Mouse (Mus musculus) liver, embryonic 11.5 days (tissue): ENCODE measurements around the gene Otud7b. TPM values are rescaled to one million over a fixed set of nuclear protein-coding genes. Genes with fewer than 3 reads are reported as not detected.

ENCODE experiments used
- ATAC-seq: fragments of 200-750 bp; cut with Nextera tagmentation; replicated peaks from 2 replicates; pipeline ENCODE4 v1.8.0; 2017; ENCODE audit warnings: moderate number of reproducible peaks, mild to moderate bottlenecking, moderate TSS enrichment, moderate library complexity; ENCODE audit not compliant: low FRiP score
- DNase-seq: peaks from one replicate; pipeline ENCODE4 v3.0.0-alpha.2; 2017; ENCODE audit warnings: low spot score
- H3K27ac ChIP-seq: fragments of 300-500 bp; sonication (generic); 2 replicates; pipeline ENCODE4 v1.5.1; 2014; ENCODE audit warnings: mild to moderate bottlenecking, low read depth, low read length, control low read depth
- H3K27me3 ChIP-seq: fragments of 300-500 bp; sonication (generic); replicated peaks from 2 replicates; pipeline ENCODE4 v1.6.1; 2014; ENCODE audit warnings: low read length, mixed read lengths; ENCODE audit not compliant: control insufficient read depth, insufficient read depth
- H3K36me3 ChIP-seq: fragments of 300-500 bp; sonication (generic); 2 replicates; pipeline ENCODE4 v1.6.1; 2014; ENCODE audit warnings: mild to moderate bottlenecking, low read length, moderate library complexity, mixed read lengths; ENCODE audit not compliant: control insufficient read depth, insufficient read depth
- H3K4me1 ChIP-seq: fragments of 300-500 bp; sonication (generic); replicated peaks from 2 replicates; pipeline ENCODE4 v1.6.1; 2014; ENCODE audit warnings: low read length, mixed read lengths; ENCODE audit not compliant: control insufficient read depth, insufficient read depth
- H3K4me2 ChIP-seq: fragments of 300-500 bp; sonication (generic); 2 replicates; pipeline ENCODE4 v1.6.1; 2014; ENCODE audit warnings: mild to moderate bottlenecking, control low read depth, moderate library complexity
- H3K4me3 ChIP-seq: fragments of 300-500 bp; sonication (generic); 2 replicates; pipeline ENCODE4 v1.5.1; 2014; ENCODE audit warnings: low read depth, low read length, control low read depth
- H3K9ac ChIP-seq: fragments of 300-500 bp; sonication (generic); 2 replicates; pipeline ENCODE4 v1.6.1; 2014; ENCODE audit warnings: low read depth, low read length, control low read depth
- H3K9me3 ChIP-seq: fragments of 300-500 bp; sonication (generic); 2 replicates; pipeline ENCODE4 v1.6.1; 2016; ENCODE audit warnings: low read length, inconsistent platforms, mixed read lengths; ENCODE audit not compliant: control insufficient read depth
- WGBS: fragments of 180-500 bp; shearing (Covaris S2); extraction: QIAGEN DNeasy Blood & Tissue Kit; methylation state at CpG from one replicate; pipeline ENCODE4 v1.1.7; 2014; 5-methylcytosine and 5-hydroxymethylcytosine counted together
- polyA plus RNA-seq: library from polyadenylated mRNA; unstranded; fragments of >200 nt; fragmentation: Nextera tagmentation; extraction: Ambion mirVana; gene quantifications from 2 replicates; pipeline ENCODE4 v1.2.1, GENCODE M21; 2014

Otud7b gene
- 7.1 and 7.9 TPM in 2 replicates for polyA plus RNA-seq

DNA sequence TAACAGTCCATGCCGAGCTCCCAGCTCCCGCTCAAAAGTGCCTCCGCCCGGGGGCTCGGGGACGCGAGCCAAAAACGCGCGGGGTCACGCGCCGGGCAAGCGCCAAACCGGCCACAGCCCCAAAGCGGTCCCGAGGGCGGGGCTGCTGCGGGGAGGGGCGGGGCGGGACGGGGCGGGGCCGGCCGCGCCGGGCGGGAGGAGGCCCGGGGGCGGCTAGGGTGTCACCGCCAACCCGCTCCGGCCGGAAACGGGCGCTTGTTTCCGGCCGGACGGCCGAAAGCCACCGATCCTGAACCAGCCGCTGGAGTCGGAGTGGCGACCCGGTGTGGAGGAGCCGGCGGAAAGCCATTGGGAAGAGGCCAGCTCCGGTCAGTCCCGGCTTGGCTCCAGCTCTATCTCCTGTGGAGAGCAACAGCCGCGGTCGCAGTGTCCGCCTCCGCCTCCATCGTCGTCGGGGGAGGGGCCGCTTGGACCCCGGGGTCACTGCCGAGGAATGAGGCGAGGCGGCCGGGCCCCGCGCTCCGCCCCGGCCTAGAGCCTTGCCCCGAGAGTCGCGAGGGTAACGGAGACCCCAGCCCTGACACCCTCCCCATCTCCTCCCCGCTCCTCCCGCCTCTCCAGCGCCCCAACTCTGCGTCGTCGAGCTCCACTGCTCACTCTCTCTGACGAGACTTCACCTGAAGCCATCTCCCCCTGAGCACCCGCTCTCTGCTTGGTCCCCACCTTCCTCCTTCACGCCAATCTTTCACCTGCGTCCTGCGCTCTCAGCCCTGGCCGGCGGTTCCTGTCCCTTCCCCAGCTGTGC lies at the start of gene Otud7b:
Gene Otud7b, plus strand, starts transcription at position 267 of the 805 bp plus-strand sequence.
- WGBS, result under 1% methylated on average over 72 of the region's 84 CpGs
- Histone ChIP-seq H3K27me3 (no peaks in the 10 kb centered on the region), H3K36me3 (peaks cover 4% of the 10 kb centered on the region; the same call in 1 of the 2 replicates), H3K9ac (peak within 1 kb of the TSS; percentile 95), H3K27ac (peak within 1 kb of the TSS; percentile 89), H3K4me2 (peak within 1 kb of the TSS; percentile 95), H3K4me1 (peaks cover 13% of the 10 kb centered on the region), H3K9me3 (no peaks in the 10 kb centered on the region), H3K4me3 (peak within 1 kb of the TSS; percentile 90)
- DNase-seq, result peak; percentile 86
- peak; percentile 91 for ATAC-seq

DNA sequence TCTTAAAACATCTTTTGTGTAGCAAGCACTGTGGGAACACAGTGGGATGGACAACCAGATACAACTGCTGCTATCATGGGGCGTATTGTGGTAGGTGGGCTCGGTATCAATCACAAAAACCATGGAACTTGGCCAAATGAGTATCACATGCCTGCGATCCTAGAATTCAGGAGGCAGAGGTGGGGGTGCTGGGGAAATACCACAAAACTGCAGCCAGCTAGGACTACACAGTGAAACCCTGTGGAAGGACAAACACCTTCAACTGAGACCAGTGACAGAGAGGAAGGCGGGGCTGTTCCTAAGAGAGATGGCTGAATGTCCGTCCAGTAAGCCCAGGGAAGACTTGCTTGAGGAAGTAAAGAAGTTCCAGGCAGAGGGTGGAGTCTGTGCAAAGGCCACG lies 49.0 kb upstream of the Otud7b start:
- 83% methylated on average over 6 of the region's 6 CpGs for WGBS
- H3K4me3 ChIP-seq, result no peak overlapping the region
- H3K9ac ChIP-seq, result no peak overlapping the region
- no peaks in the 10 kb centered on the region for H3K36me3 ChIP-seq
- no peaks in the 10 kb centered on the region for H3K9me3 ChIP-seq
- H3K27me3 ChIP-seq, result no peaks in the 10 kb centered on the region
- no peaks in the 10 kb centered on the region; the same call in 1 of the 2 replicates for H3K4me1 ChIP-seq
- H3K4me2 ChIP-seq, result no peak overlapping the region
- no peak overlapping the region for H3K27ac ChIP-seq
- ATAC-seq (no peak), DNase-seq (peak; percentile 26)

DNA sequence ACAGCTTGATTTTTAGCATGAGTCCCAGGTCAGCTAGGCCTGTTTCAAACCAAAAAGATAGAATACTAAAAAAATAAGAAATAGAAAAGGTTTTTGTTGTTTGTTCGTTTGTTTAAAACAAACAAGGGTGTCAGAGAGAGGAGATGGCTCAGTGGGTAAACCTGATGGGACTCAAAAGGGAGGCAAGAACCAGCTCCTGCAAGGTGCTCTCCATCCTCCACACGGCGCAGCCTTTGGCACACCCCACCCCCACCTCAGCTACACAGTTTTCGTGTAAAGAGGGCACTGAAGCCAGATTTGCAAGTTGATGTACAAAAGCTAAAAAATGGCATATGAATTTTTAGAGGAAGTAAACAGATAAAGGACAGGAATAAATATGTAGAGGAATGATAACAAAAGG lies 48.3 kb upstream of the Otud7b start:
- no peaks in the 10 kb centered on the region for H3K36me3 ChIP-seq
- ATAC-seq (no peak), DNase-seq (no peak)
- no peak overlapping the region for H3K4me3 ChIP-seq
- H3K4me2 ChIP-seq, result peak overlapping the region; percentile 81; the same call in 1 of the 2 replicates
- no peaks in the 10 kb centered on the region for H3K9me3 ChIP-seq
- H3K27me3 ChIP-seq, result no peaks in the 10 kb centered on the region
- WGBS, result 87% methylated on average over 4 of the region's 4 CpGs
- H3K4me1 ChIP-seq, result no peaks in the 10 kb centered on the region; the same call in 1 of the 2 replicates
- H3K9ac ChIP-seq, result no peak overlapping the region
- H3K27ac ChIP-seq, result no peak overlapping the region

DNA sequence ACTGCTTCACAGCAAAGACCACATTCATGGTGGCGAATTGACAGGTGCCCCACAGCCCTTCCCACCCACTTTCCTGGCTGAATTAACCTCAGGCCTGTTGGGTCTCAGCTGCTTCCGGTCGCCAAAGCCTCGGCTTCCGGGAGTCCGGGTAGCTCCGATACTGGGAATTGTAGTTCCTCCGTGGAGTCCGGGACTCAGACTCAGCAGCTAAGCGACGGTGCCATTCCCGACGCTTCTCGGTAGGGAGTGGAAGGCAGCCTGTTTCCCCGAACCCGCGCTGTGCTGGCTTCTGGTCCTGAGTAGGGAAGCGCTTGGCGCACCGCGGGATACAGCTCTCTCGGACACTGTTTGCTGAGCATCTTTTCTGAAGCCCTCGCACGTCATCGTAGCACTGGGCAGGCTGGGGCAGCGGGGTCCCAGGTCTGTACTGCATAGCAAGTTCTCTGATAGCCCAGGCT lies 46.6 kb upstream of the Otud7b start:
- Histone ChIP-seq H3K27ac (peak overlapping the region; percentile 89), H3K27me3 (no peaks in the 10 kb centered on the region), H3K36me3 (no peaks in the 10 kb centered on the region), H3K4me2 (peak overlapping the region; percentile 81), H3K4me3 (peak overlapping the region; percentile 67), H3K9me3 (no peaks in the 10 kb centered on the region), H3K9ac (peak overlapping the region; percentile 84), H3K4me1 (no peaks in the 10 kb centered on the region; the same call in 1 of the 2 replicates)
- ATAC-seq (peak; percentile 90), DNase-seq (peak; percentile 86)
- WGBS, result under 1% methylated on average over 26 of the region's 26 CpGs

DNA sequence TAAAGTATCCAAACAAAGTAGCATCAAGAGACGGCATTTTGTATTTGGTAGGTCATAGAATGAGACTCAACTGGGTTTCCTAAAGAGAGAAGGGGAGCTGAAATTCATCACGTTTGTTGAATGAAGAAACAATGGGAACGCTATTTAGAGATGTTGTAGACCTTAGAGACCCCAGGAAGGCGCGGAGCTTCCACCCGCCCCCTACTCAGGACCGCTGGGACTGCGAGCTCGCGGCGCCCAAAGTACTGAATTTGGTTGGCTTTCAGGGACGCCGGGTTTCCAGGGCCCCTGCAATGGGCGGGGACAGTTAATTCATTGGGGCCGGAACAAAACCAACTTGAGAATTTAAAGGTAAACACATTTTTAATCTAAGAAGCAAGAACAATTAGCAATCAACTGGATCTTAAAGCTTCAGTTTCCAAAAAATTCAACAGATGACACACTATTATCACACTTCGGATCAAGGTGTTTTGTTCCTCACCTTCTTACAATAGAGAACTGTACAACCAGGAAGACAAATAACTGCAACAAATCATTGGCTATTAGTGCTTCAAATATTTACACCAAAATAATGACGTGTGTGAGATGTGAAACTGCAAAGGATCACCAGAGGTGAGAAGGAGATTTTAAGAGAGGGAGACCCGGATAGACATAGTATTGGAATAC lies 46.0 kb upstream of the Otud7b start, which contains the start of gene Vps45:
Gene Vps45, minus strand, starts transcription at position 236 of the 666 bp plus-strand sequence.
- no peaks in the 10 kb centered on the region for H3K36me3 ChIP-seq
- 2% methylated on average over 18 of the region's 18 CpGs for WGBS

DNA sequence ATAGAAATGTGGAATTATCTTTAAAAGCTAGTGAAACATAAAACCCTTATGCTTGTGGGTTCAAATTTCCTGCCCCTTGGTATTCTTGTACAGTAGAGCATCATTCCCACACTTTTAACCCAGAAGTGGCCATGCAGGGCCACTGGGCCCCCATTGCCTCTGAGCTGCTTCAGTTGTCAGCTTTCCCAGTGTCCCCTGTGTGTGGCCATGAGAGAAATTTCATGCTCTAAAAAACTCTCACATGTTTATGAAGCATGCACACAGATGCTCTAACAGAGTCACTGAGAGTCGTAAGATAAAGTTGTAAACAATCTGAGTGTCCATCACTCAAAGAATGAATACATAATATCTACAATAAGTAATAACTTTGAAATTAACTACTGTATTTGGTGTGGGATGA lies 44.2 kb upstream of the Otud7b start:
- H3K9ac ChIP-seq, result no peak overlapping the region
- 78% methylated on average over 1 of the region's 1 CpGs for WGBS
- no peak for DNase-seq
- no peaks in the 10 kb centered on the region for H3K27me3 ChIP-seq
- no peaks in the 10 kb centered on the region; the same call in 1 of the 2 replicates for H3K4me1 ChIP-seq
- H3K4me3 ChIP-seq, result no peak overlapping the region
- no peaks in the 10 kb centered on the region for H3K9me3 ChIP-seq
- ATAC-seq, result no peak
- H3K27ac ChIP-seq, result no peak overlapping the region
- no peaks in the 10 kb centered on the region for H3K36me3 ChIP-seq
- no peak overlapping the region for H3K4me2 ChIP-seq

More for the DNA sequence above, 46.0 kb upstream of the Otud7b start, which contains the start of gene Vps45:
- Histone ChIP-seq H3K27ac (peak within 1 kb of the TSS; percentile 89), H3K4me2 (peak within 1 kb of the TSS; percentile 81), H3K4me3 (peak within 1 kb of the TSS; percentile 67), H3K4me1 (no peaks in the 10 kb centered on the region; the same call in 1 of the 2 replicates), H3K9me3 (no peaks in the 10 kb centered on the region), H3K27me3 (no peaks in the 10 kb centered on the region), H3K9ac (peak within 1 kb of the TSS; percentile 84)
- ATAC-seq, result peak; percentile 89
- DNase-seq, result peak; percentile 74

DNA sequence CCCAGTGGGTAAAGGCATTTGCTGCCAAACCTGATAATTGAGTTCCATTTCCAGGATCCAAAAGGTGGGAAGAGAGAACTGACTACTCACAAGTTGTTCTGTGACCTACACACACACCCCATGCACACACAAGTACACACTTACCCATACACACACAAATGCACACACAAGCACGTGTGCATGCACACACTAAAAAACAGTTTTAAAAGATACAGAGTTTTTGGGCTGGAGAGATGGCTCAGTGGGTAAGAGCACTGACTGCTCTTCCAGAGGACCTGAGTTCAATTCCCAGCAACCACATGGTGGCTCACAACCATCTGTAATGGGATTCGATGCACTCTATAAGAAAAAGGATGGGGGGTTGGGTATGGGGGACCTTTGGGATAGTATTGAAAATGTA lies 41.0 kb upstream of the Otud7b start:
- DNase-seq, result no peak
- Histone ChIP-seq H3K4me2 (no peak overlapping the region), H3K36me3 (no peaks in the 10 kb centered on the region), H3K27me3 (no peaks in the 10 kb centered on the region), H3K4me3 (no peak overlapping the region), H3K27ac (no peak overlapping the region), H3K9ac (no peak overlapping the region), H3K9me3 (no peaks in the 10 kb centered on the region), H3K4me1 (no peaks in the 10 kb centered on the region)
- no peak for ATAC-seq
- WGBS, result 69% methylated on average over 2 of the region's 2 CpGs

DNA sequence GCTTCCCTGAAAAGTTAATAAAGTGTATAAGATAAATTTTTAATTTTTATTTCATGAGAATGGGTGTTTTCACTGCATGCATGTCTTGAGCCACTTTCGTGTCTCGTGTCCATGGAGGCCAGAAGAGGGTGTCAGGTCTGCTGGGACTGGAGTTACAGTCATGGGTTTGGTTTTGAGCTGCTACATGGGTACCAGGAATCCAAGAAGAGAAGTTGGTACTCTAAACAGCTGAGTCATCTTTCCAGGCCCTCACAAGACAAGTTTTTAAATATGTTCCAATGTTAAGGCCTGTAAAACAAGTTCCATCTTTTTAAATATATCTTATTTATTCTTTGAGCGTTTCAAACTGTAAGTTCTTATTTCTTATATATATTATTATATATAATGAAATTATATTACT lies 40.1 kb upstream of the Otud7b start:
- Histone ChIP-seq H3K4me2 (no peak overlapping the region), H3K27me3 (no peaks in the 10 kb centered on the region), H3K36me3 (no peaks in the 10 kb centered on the region), H3K9ac (no peak overlapping the region), H3K4me1 (no peaks in the 10 kb centered on the region), H3K27ac (no peak overlapping the region), H3K9me3 (no peaks in the 10 kb centered on the region), H3K4me3 (no peak overlapping the region)
- no peak for ATAC-seq
- DNase-seq, result peak; percentile 11
- WGBS, result 85% methylated on average over 3 of the region's 3 CpGs
